In genomic region chr6:50601620-50602019, GRCm38 (mm10) we compare ENCODE assay signal across 9 mouse cellular contexts. TPM values are rescaled to one million over a fixed set of nuclear protein-coding genes. Genes with fewer than 3 reads are reported as not detected.
A peak's percentile ranks its signal among the peaks of the same experiment; 100 is the strongest.
DNase-seq lines count a peak whose midpoint lies in the region; ATAC-seq lines count a peak whose summit lies in the region.
"Had no signal": no experiment of that assay in that cellular context is flagged by ENCODE, and none has a peak within 500 bp of the region (broad histone marks: within the 10 kb centered on the region; RNA-seq: fewer than 3 reads in every experiment).

No protein-coding gene starts in this region.

- intact Hi-C loops in left cerebral cortex, postnatal 25 days (cut with DNase I) = no loop called here

- peak; percentile 37 for ATAC-seq in inflammation-experienced regulatory T-cells, adult 6 months

- DNase-seq in gastrocnemius, postnatal 10 days = peak; percentile 37
- no peak for DNase-seq in gastrocnemius, postnatal 25 days
- peak; percentile 73 to 74 for DNase-seq in B cell, adult 2 months
- peak; percentile 45 for DNase-seq in WW6 (ENCODE audit: low read depth, low spot score)
- peak; percentile 32 for DNase-seq in retina, adult 2 months (ENCODE audit: low read depth, low spot score)
- no peak for DNase-seq in Muller cell, postnatal 12 days (ENCODE audit: inconsistent ontology term)
- DNase-seq in left cerebral cortex, postnatal 25 days (ENCODE audit: low spot score in 2 of 2) = no peak

RNA-seq across cellular contexts. Expression of gene 4921507P07Rik, which starts 5.2 kb away (rescaled TPM):
- total RNA-seq in gastrocnemius, postnatal 10 days (2021) = under 1 TPM; 0.19 to 0.36 TPM
- total RNA-seq in gastrocnemius, postnatal 25 days (2021) = under 1 TPM; 0.24 to 0.28 TPM
- polyA plus RNA-seq in inflammation-experienced regulatory T-cells, adult 6 months (2017; shearing (Covaris generic)) = under 1 TPM; 0.20 to 0.94 (median 0.64) TPM
- total RNA-seq in left cerebral cortex, postnatal 25 days (2021) = under 1 TPM; 0.30 to 0.41 TPM

RNA-seq across cellular contexts. Expression of gene Cycs, which starts 35.3 kb away (rescaled TPM):
- total RNA-seq in gastrocnemius, postnatal 10 days (2021) = 10 to 100 TPM; 77.5 to 85.0 TPM
- 100 to 1,000 TPM; 110 TPM for total RNA-seq in gastrocnemius, postnatal 25 days (2021)
- polyA plus RNA-seq in inflammation-experienced regulatory T-cells, adult 6 months (2017; shearing (Covaris generic)) = 10 to 100 TPM; 30.7 to 35.0 (median 30.7) TPM
- 10 to 100 TPM; 45.3 to 47.7 TPM for total RNA-seq in left cerebral cortex, postnatal 25 days (2021)

RNA-seq across cellular contexts. Expression of gene Npvf, which starts 52.6 kb away (rescaled TPM):
- total RNA-seq in gastrocnemius, postnatal 10 days (2021) = not detected
- not detected for total RNA-seq in gastrocnemius, postnatal 25 days (2021)
- polyA plus RNA-seq in inflammation-experienced regulatory T-cells, adult 6 months (2017; shearing (Covaris generic)) = not detected
- total RNA-seq in left cerebral cortex, postnatal 25 days (2021) = not detected
- polyA plus RNA-seq: myocyte had no signal

Comparison
In these comparisons a context has a peak if more than half of its experiments do, and no peak if none do; other contexts are left out.
1. DNase-seq: peak in gastrocnemius, postnatal 10 days (single experiment), B cell, adult 2 months (2 of 2), WW6 (single experiment) and retina, adult 2 months (single experiment); none in gastrocnemius, postnatal 25 days (single experiment), Muller cell, postnatal 12 days (single experiment) and left cerebral cortex, postnatal 25 days (0 of 2).